Mouse (Mus musculus): ENCODE data around the gene Prr5l.

The Prr5l gene

DNA sequence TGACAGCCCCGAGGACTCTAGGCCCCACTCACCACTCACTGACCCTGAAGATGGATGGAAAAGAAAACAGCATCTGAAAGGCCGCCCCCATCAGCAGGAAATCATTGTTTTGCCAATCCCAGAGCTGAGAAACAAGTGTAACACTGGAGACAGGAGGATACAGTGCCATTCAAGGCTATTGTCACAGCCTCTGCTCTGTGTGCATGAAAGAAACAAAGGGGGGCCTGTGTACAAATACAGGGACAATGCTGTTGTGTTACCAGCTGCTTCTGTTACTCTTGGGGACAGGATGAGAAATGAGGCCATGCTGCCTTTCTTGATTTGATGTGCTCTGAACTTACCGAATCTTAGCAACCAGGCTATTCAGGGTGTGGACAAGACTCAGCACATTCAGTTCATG, at the start of gene Prr5l:
Gene Prr5l (minus strand): TSS at position 30 of the 400 bp plus-strand sequence.
- DNase-seq (ENCODE audit: inconsistent age in 2 of 2, low spot score in 1 of 2), result peak in 1 of 2 experiments; percentile 47

DNA sequence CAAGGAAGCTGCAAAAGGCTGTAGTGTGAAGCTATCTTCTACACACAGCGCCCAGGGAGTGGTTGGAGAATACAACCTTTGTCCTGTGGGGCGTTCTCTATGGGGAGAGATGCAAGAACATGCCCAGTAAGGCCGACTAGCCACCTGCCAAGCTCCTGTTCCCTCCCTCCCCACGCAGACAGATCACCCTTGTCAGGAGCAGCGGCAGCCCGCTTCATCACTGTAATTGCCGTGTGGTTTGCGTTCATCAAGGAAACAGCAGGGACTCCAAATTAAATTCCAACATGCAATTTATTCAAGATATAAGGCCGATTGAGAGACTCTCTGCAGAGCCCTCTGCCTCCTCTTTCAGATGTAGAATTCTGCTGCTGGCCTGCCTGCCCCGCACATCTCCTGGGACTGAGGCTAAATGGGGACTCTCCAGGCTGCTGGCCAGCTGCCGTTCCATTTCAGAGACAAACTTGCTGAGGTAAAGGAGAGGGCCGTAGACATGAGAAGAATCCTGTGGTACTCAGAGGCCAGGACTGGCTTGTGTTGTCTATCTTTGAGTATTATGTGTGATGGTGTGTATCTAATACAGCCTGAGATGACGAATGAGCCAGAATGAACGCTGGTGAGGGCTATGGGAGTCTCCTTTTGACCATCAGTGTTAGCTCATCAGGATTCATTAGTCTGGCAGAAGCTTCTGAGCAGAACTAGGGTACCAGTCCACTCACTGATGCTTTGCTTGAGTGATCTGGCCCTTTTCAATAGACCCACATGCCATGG, 49.5 kb upstream of the Prr5l start:
- DNase-seq (ENCODE audit: inconsistent age in 2 of 2, low spot score in 1 of 2), result no peak

DNA sequence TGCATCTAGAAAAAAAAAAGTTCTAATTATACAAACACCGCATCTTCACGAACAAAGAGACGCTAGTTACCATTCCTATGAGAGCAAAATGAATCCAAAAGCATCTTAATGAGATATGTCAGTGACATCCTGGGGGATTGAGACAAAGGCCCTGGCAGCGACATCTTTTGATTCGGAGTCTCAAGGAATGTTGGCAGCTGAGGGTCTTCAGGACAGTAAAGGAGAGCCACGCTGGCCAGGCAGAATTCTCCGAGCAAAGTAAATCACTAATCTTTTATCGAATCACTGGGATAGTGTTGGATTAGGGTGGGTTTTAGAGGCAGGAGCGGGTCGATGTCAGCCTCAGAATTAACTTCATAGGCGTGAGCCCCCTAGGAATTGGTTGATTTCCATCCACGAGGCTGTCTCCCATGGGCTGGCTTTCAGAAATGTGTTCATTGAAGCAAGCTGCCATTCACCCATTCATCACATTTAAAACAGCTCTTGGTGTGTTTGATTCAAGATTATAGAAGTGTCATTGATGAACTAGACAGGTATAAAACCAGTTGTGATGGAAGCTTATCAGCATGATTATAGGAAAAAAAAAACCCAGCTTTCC, 42.9 kb upstream of the Prr5l start:
- no peak for DNase-seq (ENCODE audit: inconsistent age in 2 of 2, low spot score in 1 of 2)

DNA sequence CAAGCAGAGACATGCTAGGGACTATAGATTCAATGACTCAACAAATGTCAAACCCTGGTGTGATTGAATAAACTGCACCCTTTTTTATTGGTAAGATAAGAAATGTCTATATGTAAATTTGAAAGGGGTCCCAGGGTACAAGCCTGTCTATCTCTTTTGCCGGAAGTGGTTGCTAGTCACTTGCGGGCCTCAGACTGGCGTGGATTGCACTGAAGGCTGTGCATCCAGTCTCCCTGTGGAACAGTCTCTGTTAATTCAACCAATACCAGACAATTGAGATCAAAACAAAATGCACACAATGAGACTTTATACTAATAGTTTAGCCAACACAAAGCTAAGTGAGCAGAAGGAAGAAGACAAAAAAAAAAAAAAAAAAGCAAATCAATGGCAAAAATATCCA, 42.4 kb upstream of the Prr5l start:
- DNase-seq (ENCODE audit: inconsistent age in 2 of 2, low spot score in 1 of 2), result no peak

DNA sequence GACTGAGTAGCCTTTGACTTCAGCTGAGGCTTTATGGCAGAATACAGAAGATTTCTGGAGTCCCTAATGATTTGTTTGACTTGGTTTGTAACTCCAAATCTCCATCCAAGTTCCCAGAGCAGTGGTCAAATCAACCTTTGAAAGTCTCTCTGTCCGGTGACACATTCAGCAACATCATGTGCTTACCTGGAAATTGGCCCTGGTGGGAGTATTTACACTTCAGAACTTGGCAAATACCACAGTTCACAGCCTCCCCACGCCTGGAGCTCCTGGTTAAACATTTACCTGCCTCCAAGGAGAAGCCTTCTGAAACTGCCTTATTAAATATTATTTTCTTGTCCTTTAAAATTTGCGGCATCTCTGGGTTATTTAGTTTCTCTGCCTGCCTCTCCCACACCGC, 40.4 kb upstream of the Prr5l start:
- no peak for DNase-seq (ENCODE audit: inconsistent age in 2 of 2, low spot score in 1 of 2)

DNA sequence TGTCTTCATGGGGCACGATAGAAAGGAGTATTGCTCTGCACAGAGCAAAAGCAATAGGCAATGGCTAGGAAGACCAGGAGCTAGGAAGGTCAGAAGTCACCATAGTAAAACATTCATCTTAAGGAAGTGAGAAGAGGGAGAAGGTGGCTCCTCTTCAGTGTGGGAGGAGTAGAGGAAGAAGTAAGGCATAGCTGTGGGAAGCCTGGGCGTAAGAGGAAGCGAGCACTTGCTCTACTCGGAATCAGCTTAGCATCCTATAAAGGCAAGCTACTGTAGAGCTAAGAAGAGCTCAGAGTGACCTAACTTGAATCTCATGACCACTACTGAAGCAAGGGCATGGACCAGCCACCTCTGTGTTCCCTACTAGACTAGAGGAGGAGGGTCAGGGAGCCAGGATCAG, 39.5 kb upstream of the Prr5l start:
- DNase-seq (ENCODE audit: inconsistent age in 2 of 2, low spot score in 1 of 2), result no peak

DNA sequence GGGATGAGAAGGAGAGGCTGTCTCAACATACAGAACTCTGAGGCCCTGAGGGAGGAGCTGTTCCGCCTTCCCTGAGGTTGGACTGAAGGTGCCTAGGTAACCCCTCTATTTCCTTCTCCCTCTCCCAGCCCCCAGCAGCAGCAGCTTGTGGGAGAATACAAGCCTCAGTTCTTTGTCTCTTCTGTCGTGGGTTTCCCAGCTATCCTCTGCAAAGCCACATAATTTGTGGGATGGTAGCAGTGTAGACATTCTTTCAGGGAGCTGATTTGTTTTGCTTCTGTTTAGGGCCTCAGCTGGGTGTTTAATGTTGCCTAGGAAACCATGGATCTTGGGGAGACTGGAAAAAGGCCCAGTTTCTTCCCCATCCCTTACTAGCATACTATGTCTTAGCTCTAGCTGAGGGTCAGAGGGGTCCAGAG, 37.3 kb upstream of the Prr5l start:
- DNase-seq (ENCODE audit: inconsistent age in 2 of 2, low spot score in 1 of 2), result no peak

DNA sequence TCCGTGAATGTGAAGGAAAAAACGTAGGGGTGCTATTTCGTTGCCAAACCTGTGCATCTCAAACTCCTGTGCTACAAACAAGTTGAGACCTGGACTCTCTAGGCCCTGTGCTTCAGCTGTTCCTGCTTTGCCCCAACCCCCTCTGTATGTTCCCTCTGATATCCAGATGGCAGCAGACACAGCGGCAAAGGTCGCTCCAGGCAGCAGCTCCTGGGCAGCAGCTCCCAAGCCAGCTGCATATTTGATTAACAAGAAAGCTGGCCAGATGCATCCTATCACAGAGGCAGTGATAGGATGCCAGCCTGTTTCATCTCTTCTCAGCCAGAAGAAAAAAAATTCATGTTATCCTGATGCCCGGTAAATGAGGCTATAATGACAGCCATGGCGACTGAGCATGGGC, 35.7 kb upstream of the Prr5l start:
- peak; percentile 19 to 30 for DNase-seq (ENCODE audit: inconsistent age in 2 of 2, low spot score in 1 of 2)

DNA sequence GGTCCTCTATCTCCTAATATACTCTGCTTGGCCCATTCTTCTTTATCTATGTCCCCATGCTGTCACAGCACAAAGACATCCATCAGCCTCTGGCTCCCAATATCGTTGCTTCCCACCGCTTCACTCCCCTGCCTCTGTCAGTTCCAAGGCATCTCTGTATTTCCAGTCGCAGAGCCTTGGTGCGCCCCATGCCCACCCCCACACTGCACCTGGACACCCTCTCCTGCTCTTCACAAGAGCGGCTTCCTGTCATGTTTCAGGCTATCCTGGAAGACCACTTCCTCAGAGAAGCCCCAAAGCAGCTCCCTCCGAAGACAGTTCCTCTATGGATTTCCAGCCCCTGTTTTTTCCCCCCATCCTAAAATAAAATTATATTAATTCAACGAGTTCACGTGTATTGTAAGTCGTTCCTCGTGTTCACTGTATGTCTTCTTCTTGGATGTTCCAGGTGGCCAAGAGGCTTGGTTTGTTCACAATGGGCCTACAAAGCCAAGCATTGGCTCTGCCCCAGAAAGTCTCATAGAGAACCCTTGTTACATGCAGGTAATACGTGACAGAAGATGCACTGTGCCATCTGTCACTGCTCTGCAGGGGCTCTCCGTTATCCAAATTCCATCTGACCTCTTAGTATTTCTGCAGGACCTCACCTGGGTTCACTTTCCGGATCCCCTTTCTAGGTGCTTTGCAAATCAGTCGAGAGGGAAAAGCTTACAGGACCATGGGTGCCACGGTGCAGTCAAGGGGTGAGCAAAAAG, 26.7 kb upstream of the Prr5l start:
- DNase-seq (ENCODE audit: inconsistent age in 2 of 2, low spot score in 1 of 2), result no peak

DNA sequence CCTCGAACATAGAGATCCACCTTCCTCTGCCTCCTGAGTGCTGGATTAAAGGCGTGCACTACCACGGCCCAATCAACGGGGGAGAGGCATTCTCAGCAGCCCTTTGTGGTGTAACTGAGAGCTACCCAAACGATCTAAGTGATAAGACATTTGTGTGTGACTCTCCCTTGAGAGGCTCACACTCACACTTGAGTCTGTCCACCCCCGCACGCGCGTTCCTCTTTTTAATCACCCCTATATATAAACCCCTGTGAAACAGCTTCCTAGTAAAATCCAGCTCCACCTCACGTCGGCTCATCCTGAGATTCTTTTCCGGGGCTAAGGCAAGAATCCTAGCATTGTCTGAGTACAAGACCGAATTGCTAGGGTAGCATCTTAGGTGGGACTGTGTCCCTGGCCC, 25.9 kb upstream of the Prr5l start:
- no peak for DNase-seq (ENCODE audit: inconsistent age in 2 of 2, low spot score in 1 of 2)

DNA sequence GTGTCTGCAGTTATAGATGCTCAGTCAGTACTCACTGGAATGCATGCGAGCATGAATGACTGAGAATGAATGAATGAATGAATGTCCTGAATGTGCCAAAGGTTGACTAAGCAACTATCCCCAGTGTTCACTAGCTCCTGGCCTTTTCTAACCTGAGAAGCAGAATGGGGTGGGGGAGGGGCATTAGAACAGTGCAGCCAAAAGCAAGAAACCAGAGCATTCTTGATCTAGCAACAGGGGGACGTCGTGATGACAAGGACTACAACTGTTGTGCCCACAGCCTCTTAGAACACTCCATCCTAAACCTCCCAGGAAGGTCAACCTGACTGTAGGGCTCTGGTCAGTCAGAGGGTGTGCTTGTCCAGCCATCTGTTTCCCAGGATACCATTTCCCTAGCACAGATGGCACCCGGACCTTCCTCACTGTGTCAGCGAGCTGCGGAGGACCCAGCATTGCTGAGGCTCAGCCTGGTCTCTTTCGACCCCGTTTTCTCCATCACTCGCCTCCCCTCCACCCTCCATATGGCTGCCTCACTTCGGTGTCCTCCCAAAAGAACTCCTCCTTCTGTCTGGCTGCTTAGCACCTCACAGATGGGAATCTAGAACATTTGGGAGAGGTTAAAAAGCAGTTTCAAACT, 24.7 kb upstream of the Prr5l start:
- DNase-seq (ENCODE audit: inconsistent age in 2 of 2, low spot score in 1 of 2), result no peak

DNA sequence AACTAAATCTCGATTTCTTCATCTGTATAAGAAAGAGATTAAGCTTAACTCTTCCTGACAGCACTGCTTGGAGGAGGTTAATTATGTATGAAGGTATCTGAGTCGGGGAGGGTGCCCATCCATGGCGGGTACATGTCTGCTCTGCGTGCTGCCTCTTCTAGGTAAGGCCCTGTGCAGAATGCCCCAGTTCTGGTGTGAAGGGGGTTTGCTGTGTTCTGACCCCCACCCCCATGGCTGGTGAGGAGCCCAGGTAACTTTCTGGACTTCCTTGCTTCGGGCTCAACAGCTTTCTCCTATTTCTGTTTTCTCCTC, 23.5 kb upstream of the Prr5l start:
- DNase-seq (ENCODE audit: inconsistent age in 2 of 2, low spot score in 1 of 2), result no peak

DNA sequence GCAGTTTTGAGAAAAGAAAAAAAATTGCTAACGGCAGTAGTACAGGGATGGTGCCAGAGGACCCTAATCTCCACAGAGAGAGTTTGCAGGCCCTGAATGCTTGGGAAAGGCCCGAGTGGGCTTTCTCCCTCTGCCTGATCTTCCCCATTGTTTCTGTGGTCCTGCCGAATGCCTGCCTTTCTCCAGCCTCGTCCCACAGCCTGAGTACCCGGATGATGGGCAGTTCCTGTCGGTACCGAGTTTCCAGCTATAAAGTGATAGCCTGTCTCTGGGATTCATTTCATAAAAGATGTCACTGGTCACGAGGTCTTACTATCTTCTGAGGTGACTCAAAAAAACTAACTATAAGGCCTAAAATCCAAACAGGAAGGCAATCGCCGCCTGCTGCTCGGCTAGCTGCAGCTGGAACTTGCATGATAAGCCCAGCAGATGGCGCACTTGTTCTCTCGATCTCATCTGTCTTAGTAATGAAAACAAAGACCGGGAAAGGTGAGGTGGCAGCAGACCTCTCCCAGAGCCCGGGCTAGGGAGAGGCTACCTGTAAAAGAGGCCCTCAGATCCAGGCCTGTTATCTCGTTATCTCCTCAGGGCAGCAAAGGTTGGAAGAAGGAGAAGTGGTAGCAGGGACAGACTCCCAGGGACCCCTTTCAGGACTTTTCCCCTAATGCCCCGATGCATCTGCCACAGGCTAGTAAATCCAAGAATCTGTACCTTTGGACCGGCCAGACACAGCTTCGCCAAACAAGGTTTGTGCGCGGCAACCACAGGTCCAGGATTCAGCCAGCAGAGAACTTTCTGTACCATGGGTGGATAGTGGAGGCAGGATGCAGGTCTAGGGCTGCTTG, 22.9 kb upstream of the Prr5l start:
- peak; percentile 67 to 91 for DNase-seq (ENCODE audit: inconsistent age in 2 of 2, low spot score in 1 of 2)

DNA sequence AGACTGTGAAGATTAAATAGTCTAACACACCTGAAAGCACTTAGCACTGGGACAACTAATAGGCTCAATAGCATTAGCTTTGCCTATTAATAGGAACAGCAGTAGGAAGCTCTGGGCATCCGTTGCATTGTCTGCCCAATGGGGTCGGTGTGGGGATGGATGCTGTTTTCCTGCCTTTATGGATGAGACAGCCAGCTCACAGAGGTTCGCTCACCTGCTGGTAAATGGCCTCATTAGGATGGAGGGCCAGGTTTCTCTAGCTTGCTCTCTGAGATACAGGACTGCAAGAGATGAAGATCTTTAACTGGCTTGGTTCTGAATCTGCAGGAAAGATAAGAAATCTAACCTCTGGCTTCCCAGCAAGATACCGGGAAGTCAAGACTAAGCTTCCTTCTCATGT, 19.4 kb upstream of the Prr5l start:
- no peak for DNase-seq (ENCODE audit: inconsistent age in 2 of 2, low spot score in 1 of 2)

DNA sequence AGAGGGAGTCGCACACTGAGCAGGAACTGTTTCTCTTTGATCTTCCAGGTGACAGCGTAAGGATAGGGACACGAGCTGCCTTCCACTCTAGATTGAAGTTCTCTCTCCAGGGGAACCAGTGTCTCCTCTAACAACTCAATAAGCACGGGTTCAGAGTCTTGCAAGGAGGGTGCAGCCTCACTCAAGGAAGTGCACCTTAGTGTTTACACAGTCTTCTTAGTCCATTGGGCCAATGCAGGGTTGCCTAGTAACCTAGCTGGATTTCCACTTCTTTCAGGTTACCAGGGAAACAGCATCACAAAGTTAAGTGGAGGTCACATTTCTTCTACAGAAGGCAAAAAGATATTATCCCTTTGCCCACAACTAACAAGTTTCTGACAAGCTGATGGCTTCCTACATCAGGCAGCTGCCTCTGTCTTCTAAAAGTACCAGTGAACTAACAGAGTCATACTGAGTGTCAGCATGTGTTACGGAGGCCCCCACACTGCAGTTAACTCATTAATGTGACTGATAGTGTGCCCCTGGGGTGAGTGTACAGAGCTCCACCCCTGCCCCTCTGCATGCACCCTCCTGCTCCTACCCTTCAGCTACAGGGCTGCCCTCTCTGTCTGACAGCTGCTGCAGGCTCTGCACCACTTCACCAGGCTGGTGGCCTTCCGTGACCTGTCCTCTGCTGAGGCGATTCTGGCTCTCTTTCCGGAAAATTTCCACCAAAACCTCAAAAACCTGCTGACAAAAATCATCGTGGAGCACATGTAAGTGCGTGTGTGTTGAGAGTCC, 13.8 kb upstream of the Prr5l start:
- no peak for DNase-seq (ENCODE audit: inconsistent age in 2 of 2, low spot score in 1 of 2)

DNA sequence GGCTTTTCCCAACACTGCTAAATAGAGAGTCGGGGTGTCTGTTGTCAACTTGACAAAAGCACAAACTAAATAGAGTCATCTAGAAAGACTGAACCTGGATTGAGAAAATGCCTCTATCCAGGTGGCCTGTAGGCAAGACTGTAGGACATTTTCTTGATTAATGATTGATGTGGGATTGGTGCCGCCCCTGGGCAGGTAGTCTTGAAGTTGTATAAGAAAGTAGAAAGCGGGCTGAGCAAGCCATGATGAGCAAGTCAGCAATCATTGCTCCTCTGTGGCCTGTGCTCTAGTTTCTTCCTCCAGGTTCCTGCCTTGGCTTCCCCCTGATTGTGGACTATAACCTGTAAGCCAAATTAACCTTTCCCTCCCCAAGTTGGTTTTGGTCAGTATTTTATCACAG, 11.3 kb upstream of the Prr5l start:
- no peak for DNase-seq (ENCODE audit: inconsistent age in 2 of 2, low spot score in 1 of 2)

DNA sequence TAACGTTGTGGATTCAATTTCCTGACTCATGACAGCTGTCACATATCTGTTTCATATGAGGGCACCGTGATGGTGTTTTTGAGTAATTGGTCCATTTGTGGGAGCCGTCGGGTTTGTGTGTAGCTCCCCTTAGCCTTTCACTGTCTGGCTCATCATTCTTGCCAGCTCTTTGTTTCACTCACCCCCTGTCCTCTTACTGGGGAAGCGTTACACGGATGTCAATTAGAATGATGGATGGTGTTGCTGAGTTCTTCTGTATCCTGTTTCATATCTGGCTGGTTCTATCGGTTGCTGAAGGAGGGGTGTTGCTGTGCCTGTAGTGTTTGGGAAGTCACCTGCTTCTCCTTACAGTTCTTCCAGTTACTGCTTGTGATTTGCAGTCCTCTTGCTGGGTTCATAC, 8.3 kb upstream of the Prr5l start:
- DNase-seq (ENCODE audit: inconsistent age in 2 of 2, low spot score in 1 of 2), result no peak

DNA sequence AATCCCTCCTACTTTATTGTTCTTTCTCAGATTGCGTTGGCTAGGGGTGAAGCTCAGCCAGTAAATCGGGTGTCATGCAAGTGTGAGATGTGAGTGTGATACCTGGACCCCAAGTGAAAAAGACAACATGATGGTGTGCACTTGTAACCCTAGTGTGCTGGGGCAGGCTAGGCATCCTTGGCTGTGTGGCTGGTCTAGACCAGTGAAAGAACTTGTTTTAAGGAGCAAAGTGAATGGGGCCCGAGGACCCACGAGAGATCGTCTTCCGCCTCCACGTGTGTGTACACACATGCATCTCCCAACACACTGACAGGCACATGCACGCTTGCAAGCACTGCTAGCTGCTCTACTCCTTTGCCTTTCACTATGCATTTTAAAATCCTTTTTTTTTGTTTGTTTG, 6.1 kb upstream of the Prr5l start:
- DNase-seq (ENCODE audit: inconsistent age in 2 of 2, low spot score in 1 of 2), result no peak

DNA sequence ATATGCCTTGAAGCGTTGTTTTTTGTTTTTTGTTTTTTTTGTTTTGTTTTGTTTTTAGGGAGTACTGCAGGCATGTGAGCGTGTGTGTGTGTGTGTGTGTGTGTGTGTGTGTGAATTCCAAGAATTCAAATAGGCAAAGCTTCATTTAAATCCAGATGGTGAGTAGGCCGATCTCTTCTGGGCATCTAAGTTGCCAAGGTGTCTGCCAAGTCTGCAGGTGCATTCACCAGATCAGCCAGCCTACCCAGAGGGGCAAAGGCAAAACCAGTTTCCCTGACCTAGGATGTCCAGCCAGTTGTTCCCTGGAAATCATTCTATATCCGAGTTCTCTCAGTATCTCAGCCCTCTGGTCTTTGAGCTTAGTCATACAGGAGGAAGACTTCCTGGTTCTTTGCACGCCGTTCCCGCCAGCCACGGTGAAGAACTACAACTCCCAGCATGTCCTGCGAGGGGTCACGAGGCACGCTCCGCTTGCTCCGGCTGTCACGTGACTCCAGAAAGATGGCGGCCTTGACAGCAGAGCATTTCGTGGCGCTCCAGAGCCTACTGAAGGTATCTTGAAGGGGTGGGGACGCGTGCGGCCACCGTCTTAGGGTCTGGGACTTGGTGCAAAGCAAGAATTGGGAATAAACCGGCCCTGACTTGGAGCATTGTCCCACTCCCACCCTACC, 3.1 kb upstream of the Prr5l start, which contains the start of gene Commd9:
Gene Commd9 (plus strand): TSS at position 480 of the 671 bp plus-strand sequence.
- peak; percentile 95 to 97 for DNase-seq (ENCODE audit: inconsistent age in 2 of 2, low spot score in 1 of 2)

DNA sequence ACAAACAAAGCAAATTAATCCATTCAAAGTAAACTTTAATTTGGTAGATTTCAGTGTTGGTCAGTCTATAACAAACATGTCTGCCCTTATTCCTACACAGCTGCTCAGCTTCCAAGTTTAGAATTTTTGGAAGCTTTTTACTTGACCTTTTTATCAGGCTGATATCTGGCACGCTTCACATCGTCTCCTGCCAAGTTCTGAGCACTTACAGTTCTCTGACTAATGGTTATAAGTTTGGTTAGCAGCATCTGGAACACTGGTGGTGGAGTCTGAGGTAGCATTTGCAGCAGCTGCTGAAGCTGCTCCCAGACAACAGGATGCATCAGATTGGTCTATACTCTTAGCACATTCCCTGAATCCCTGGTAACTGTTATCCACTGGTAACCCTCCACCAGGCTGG, 1.5 kb upstream of the Prr5l start:
- peak; percentile 82 to 90 for DNase-seq (ENCODE audit: inconsistent age in 2 of 2, low spot score in 1 of 2)

Measured in adrenal gland, adult (tissue).